Mouse (Mus musculus) cerebellum, adult 11-12 months (tissue): ENCODE measurements around the gene Myoc.

Source experiments
- DNase-seq: peaks from one replicate; pipeline ENCODE4 v3.0.0; 2022

Gene Myoc

GRCm38 (mm10) chr1:162658119-162658518 lies 19.2 kb downstream of the Myoc start, which contains the start of gene Myocos:
Gene Myocos (minus strand): TSS chr1:162658219.
- DNase-seq = no peak

DNA sequence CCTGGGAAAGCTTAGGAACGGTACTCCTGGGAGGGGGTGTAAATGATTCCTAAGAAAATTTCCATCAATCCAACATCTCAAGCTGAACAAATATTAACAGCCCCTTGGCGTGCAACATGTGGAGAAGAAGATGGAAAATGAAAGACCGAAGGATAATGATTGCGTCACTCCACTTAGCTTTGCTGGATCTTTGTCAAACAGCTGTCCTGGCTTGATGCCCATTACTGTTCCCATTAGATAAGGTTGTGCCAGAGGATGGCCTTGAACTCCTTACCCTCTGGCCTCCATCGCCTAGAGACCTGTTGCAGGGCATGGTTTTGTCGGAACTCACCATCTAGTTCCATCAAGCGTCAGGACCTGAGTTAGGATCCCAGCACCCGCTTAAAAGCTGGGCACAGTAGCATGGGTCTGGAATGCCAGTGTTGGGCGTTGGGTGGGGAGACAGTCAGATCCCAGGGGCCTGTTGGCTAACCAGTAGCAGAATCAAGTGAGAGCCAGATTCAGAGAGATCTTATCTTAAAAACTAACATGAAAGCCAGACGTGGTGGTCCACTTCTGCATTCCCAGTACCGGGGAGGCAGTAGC lies 21.4 kb downstream of the Myoc start:
- no peak for DNase-seq

DNA sequence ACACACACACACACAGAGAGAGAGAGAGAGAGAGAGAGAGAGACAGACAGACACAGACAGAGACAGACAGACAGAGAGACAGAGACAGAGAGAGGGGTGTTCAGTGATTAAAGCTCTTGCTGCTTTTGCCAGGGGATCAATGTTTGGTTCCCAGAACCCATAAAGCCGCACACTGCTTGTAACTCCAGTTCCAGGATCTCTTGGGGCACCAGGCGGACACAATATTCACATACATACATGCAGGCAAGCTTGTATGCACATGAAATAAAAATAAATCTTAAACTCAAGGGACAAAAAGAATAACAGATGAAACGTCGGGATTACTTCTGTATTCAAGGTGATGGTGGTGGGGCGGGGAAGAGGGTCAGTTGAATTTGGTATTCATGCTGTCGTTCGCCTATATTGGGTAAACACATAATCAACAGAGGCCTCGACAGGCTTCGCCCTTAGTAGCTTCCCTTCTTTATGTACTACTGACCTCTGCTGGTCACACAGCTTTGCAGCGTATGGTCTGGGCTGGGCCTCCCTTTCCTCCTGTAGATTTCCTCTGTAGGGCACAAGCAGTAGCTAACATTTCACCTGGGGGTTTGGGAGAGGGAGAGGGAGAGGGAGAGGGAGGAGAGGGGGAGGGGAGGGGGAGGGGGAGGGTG lies 26.0 kb downstream of the Myoc start:
- peak; percentile 61 for DNase-seq

- DNase-seq = no peak
These were observed 26.7 kb downstream of the Myoc start for GRCm38 (mm10) chr1:162665486-162666174.

- no peak for DNase-seq
These were observed 54.8 kb downstream of the Myoc start for GRCm38 (mm10) chr1:162693721-162694120.

DNA sequence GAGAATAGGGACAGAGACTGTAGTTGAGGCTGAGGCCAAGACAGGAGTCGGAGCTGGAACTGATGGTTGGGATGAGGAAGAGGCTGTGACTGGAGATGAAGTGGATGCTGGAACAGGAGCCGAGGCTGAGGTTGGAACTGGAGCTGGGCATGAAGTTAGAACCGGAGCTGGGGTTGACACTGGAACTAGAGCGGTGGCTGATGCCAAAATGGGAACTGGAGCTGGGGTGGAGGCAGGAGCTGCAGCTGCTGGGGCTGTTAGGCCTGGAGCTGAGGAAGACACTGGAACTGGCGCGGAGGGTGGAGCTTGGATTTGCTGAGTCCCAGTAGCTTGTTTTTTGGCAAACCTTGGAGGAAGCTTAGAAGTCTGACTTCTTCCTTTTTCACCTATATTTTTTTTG lies 58.9 kb downstream of the Myoc start:
- no peak for DNase-seq
